Mouse (Mus musculus) liver, embryonic 11.5 days (tissue): ENCODE results near the gene Sycp2. TPM values are rescaled to one million over a fixed set of nuclear protein-coding genes. Genes with fewer than 3 reads are reported as not detected.

Experiments used
- ATAC-seq: fragments of 200-750 bp; cut with Nextera tagmentation; replicated peaks from 2 replicates; pipeline ENCODE4 v1.8.0; 2017; ENCODE audit warnings: moderate number of reproducible peaks, mild to moderate bottlenecking, moderate TSS enrichment, moderate library complexity; ENCODE audit not compliant: low FRiP score
- DNase-seq: peaks from one replicate; pipeline ENCODE4 v3.0.0-alpha.2; 2017; ENCODE audit warnings: low spot score
- H3K27ac ChIP-seq: fragments of 300-500 bp; sonication (generic); 2 replicates; pipeline ENCODE4 v1.5.1; 2014; ENCODE audit warnings: mild to moderate bottlenecking, low read depth, low read length, control low read depth
- H3K27me3 ChIP-seq: fragments of 300-500 bp; sonication (generic); replicated peaks from 2 replicates; pipeline ENCODE4 v1.6.1; 2014; ENCODE audit warnings: low read length, mixed read lengths; ENCODE audit not compliant: control insufficient read depth, insufficient read depth
- H3K36me3 ChIP-seq: fragments of 300-500 bp; sonication (generic); 2 replicates; pipeline ENCODE4 v1.6.1; 2014; ENCODE audit warnings: mild to moderate bottlenecking, low read length, moderate library complexity, mixed read lengths; ENCODE audit not compliant: control insufficient read depth, insufficient read depth
- H3K4me1 ChIP-seq: fragments of 300-500 bp; sonication (generic); replicated peaks from 2 replicates; pipeline ENCODE4 v1.6.1; 2014; ENCODE audit warnings: low read length, mixed read lengths; ENCODE audit not compliant: control insufficient read depth, insufficient read depth
- H3K4me2 ChIP-seq: fragments of 300-500 bp; sonication (generic); 2 replicates; pipeline ENCODE4 v1.6.1; 2014; ENCODE audit warnings: mild to moderate bottlenecking, control low read depth, moderate library complexity
- H3K4me3 ChIP-seq: fragments of 300-500 bp; sonication (generic); 2 replicates; pipeline ENCODE4 v1.5.1; 2014; ENCODE audit warnings: low read depth, low read length, control low read depth
- H3K9ac ChIP-seq: fragments of 300-500 bp; sonication (generic); 2 replicates; pipeline ENCODE4 v1.6.1; 2014; ENCODE audit warnings: low read depth, low read length, control low read depth
- H3K9me3 ChIP-seq: fragments of 300-500 bp; sonication (generic); 2 replicates; pipeline ENCODE4 v1.6.1; 2016; ENCODE audit warnings: low read length, inconsistent platforms, mixed read lengths; ENCODE audit not compliant: control insufficient read depth
- WGBS: fragments of 180-500 bp; shearing (Covaris S2); extraction: QIAGEN DNeasy Blood & Tissue Kit; methylation state at CpG from one replicate; pipeline ENCODE4 v1.1.7; 2014; 5-methylcytosine and 5-hydroxymethylcytosine counted together
- polyA plus RNA-seq: library from polyadenylated mRNA; unstranded; fragments of >200 nt; fragmentation: Nextera tagmentation; extraction: Ambion mirVana; gene quantifications from 2 replicates; pipeline ENCODE4 v1.2.1, GENCODE M21; 2014

The Sycp2 gene
- polyA plus RNA-seq = 0.08 TPM in 1 of 2 replicates, not detected in the other

GRCm38 (mm10) chr2:178407053-178407815 lies at the start of gene Sycp2:
Gene Sycp2, minus strand, starts transcription at chr2:178407685.
- no peak within 1 kb of the TSS for H3K27ac ChIP-seq
- no peak within 1 kb of the TSS for H3K4me2 ChIP-seq
- no peaks in the 10 kb centered on the region for H3K4me1 ChIP-seq
- 75% methylated on average over 52 of the region's 52 CpGs for WGBS
- no peak within 1 kb of the TSS for H3K9ac ChIP-seq
- H3K4me3 ChIP-seq = no peak within 1 kb of the TSS
- no peaks in the 10 kb centered on the region for H3K36me3 ChIP-seq
- ATAC-seq (peak; percentile 57), DNase-seq (no peak)
- H3K27me3 ChIP-seq = no peaks in the 10 kb centered on the region; the same call in 1 of the 2 replicates
- H3K9me3 ChIP-seq = no peaks in the 10 kb centered on the region

- DNase-seq = no peak
Observed at GRCm38 (mm10) chr2:178454664-178455516, 47.4 kb upstream of the Sycp2 start.

GRCm38 (mm10) chr2:178450961-178451360 lies 43.5 kb upstream of the Sycp2 start:
- ATAC-seq = no peak
- 77% methylated on average over 10 of the region's 10 CpGs for WGBS

More at GRCm38 (mm10) chr2:178454664-178455516, 47.4 kb upstream of the Sycp2 start:
- Histone ChIP-seq H3K4me1 (no peaks in the 10 kb centered on the region), H3K4me2 (no peak overlapping the region), H3K4me3 (no peak overlapping the region), H3K27ac (peak overlapping the region; percentile 52), H3K9me3 (no peaks in the 10 kb centered on the region), H3K9ac (no peak overlapping the region), H3K36me3 (no peaks in the 10 kb centered on the region), H3K27me3 (no peaks in the 10 kb centered on the region)
- WGBS = 54% methylated on average over 17 of the region's 17 CpGs
- no peak; the same call in 1 of the 2 replicates for ATAC-seq

GRCm38 (mm10) chr2:178450236-178450635 lies 42.8 kb upstream of the Sycp2 start:
- ATAC-seq (no peak), DNase-seq (no peak)
- no peaks in the 10 kb centered on the region for H3K4me1 ChIP-seq
- H3K9me3 ChIP-seq = no peaks in the 10 kb centered on the region
- H3K9ac ChIP-seq = no peak overlapping the region
- H3K27me3 ChIP-seq = no peaks in the 10 kb centered on the region
- no peaks in the 10 kb centered on the region for H3K36me3 ChIP-seq
- H3K4me3 ChIP-seq = no peak overlapping the region
- no peak overlapping the region for H3K27ac ChIP-seq
- 33% methylated on average over 2 of the region's 2 CpGs for WGBS
- H3K4me2 ChIP-seq = no peak overlapping the region

More at GRCm38 (mm10) chr2:178450961-178451360, 43.5 kb upstream of the Sycp2 start:
- no peak for DNase-seq
- no peak overlapping the region for H3K4me2 ChIP-seq
- no peaks in the 10 kb centered on the region for H3K4me1 ChIP-seq
- H3K27ac ChIP-seq = no peak overlapping the region
- no peaks in the 10 kb centered on the region for H3K27me3 ChIP-seq
- H3K36me3 ChIP-seq = no peaks in the 10 kb centered on the region
- H3K4me3 ChIP-seq = no peak overlapping the region
- no peak overlapping the region for H3K9ac ChIP-seq
- no peaks in the 10 kb centered on the region for H3K9me3 ChIP-seq

- no peaks in the 10 kb centered on the region for H3K4me1 ChIP-seq
- no peak overlapping the region for H3K27ac ChIP-seq
- no peak overlapping the region for H3K9ac ChIP-seq
- DNase-seq (no peak), ATAC-seq (no peak)
- no peaks in the 10 kb centered on the region for H3K27me3 ChIP-seq
- H3K36me3 ChIP-seq = no peaks in the 10 kb centered on the region
- H3K4me2 ChIP-seq = no peak overlapping the region
- H3K9me3 ChIP-seq = no peaks in the 10 kb centered on the region
- no peak overlapping the region for H3K4me3 ChIP-seq
- 77% methylated on average over 4 of the region's 4 CpGs for WGBS
Observed at GRCm38 (mm10) chr2:178449386-178449785, 41.9 kb upstream of the Sycp2 start.

- no peaks in the 10 kb centered on the region for H3K9me3 ChIP-seq
- H3K27me3 ChIP-seq = no peaks in the 10 kb centered on the region
- 74% methylated on average over 9 of the region's 9 CpGs for WGBS
- H3K9ac ChIP-seq = no peak overlapping the region
- no peak for ATAC-seq
- no peak overlapping the region for H3K27ac ChIP-seq
- no peak overlapping the region for H3K4me3 ChIP-seq
- H3K36me3 ChIP-seq = no peaks in the 10 kb centered on the region
- H3K4me1 ChIP-seq = no peaks in the 10 kb centered on the region
- no peak for DNase-seq
- no peak overlapping the region for H3K4me2 ChIP-seq
Observed at GRCm38 (mm10) chr2:178437311-178437710, 29.8 kb upstream of the Sycp2 start.

GRCm38 (mm10) chr2:178433903-178434302 lies 26.4 kb upstream of the Sycp2 start:
- no peak overlapping the region for H3K4me2 ChIP-seq
- no peak overlapping the region for H3K4me3 ChIP-seq
- 79% methylated on average over 2 of the region's 2 CpGs for WGBS
- no peaks in the 10 kb centered on the region for H3K9me3 ChIP-seq
- H3K4me1 ChIP-seq = no peaks in the 10 kb centered on the region
- no peak overlapping the region for H3K27ac ChIP-seq
- no peak for DNase-seq
- ATAC-seq = no peak
- no peaks in the 10 kb centered on the region for H3K27me3 ChIP-seq
- no peak overlapping the region for H3K9ac ChIP-seq
- H3K36me3 ChIP-seq = no peaks in the 10 kb centered on the region

- Histone ChIP-seq H3K4me3 (no peak overlapping the region), H3K9me3 (no peaks in the 10 kb centered on the region), H3K4me2 (no peak overlapping the region), H3K9ac (no peak overlapping the region), H3K27ac (no peak overlapping the region), H3K27me3 (no peaks in the 10 kb centered on the region), H3K4me1 (no peaks in the 10 kb centered on the region), H3K36me3 (no peaks in the 10 kb centered on the region)
- DNase-seq (no peak), ATAC-seq (no peak)
- 62% methylated on average over 2 of the region's 2 CpGs for WGBS
Observed at GRCm38 (mm10) chr2:178433495-178433894, 26.0 kb upstream of the Sycp2 start.
